Mouse (Mus musculus) thymus, adult 2 months (tissue): Measurements from ENCODE around the gene Olfr1089. TPM values are rescaled to one million over a fixed set of nuclear protein-coding genes. Genes with fewer than 3 reads are reported as not detected.

Experiments
- DNase-seq: peaks from one replicate; pipeline ENCODE4 v3.0.0; 2021
- H3K27ac ChIP-seq: fragments of 200-500 bp; 2 replicates; pipeline ENCODE4 v1.5.1; 2012; ENCODE audit warnings: low read length, control low read depth; ENCODE audit not compliant: control insufficient read depth, insufficient read depth
- H3K27me3 ChIP-seq: fragments of 200-500 bp; 2 replicates; pipeline ENCODE4 v1.6.1; 2012; ENCODE audit warnings: mild to moderate bottlenecking, low read length, moderate library complexity, mixed read lengths; ENCODE audit not compliant: control insufficient read depth, insufficient read depth
- H3K36me3 ChIP-seq: fragments of 200-500 bp; 2 replicates; pipeline ENCODE4 v1.6.1; 2012; ENCODE audit warnings: mild to moderate bottlenecking, low read length, moderate library complexity; ENCODE audit not compliant: control insufficient read depth, insufficient read depth
- H3K4me1 ChIP-seq: fragments of 200-500 bp; replicated peaks from 2 replicates; pipeline ENCODE4 v1.6.1; 2012; ENCODE audit warnings: low read length; ENCODE audit not compliant: control insufficient read depth, insufficient read depth
- H3K4me3 ChIP-seq: fragments of 200-500 bp; 2 replicates; pipeline ENCODE4 v1.5.1; 2012; ENCODE audit warnings: mild to moderate bottlenecking, low read length, control low read depth, moderate library complexity; ENCODE audit not compliant: control insufficient read depth, insufficient read depth
- CTCF ChIP-seq: fragments of 200-500 bp; IDR thresholded peaks from 2 replicates; pipeline ENCODE4 v1.5.1; 2012; ENCODE audit warnings: mild to moderate bottlenecking, control low read depth, low read length, moderate library complexity, borderline replicate concordance; ENCODE audit not compliant: control insufficient read depth, poor library complexity, insufficient read depth; ENCODE audit errors: extremely low read depth
- POLR2A ChIP-seq: fragments of 200-500 bp; IDR thresholded peaks from 2 replicates; pipeline ENCODE4 v1.6.1; 2012; ENCODE audit warnings: mild to moderate bottlenecking, low read length, control low read depth, moderate library complexity; ENCODE audit not compliant: control insufficient read depth, poor library complexity, insufficient read depth; ENCODE audit errors: extremely low read depth
- WGBS: fragments of 180-500 bp; shearing (Covaris S2); methylation state at CpG from one replicate; pipeline ENCODE4 v1.1.7; 2018; 5-methylcytosine and 5-hydroxymethylcytosine counted together
- polyA plus RNA-seq: library from polyadenylated mRNA; depleted of rRNA; stranded (reverse); fragments of >200 nt; gene quantifications from 2 replicates; pipeline ENCODE4 v1.2.3, GENCODE M21; 2012; rRNA removed

The Olfr1089 gene
- not detected in 2 replicates for polyA plus RNA-seq

DNA sequence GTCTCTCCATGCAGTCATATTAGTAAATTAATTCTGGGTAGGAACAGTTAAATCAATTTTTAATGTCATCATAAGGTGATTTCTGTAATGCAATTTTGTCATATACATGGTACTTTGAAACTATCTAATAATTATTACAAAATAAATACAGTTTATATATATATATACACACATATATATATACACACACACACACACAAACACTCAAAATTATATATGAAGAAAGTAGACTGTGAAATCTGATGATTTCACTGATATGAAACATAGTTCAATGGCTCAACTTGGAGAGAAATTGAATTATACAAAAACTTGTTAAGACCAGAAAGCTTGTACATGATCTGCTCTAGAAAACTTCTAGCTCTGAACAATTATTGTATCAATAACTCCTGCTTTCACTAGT, at the start of gene Olfr1089:
Gene Olfr1089, minus strand, starts transcription at position 101 of the 400 bp plus-strand sequence.
- no peak for TF ChIP-seq CTCF
- no peak for TF ChIP-seq POLR2A
- Histone ChIP-seq H3K27ac (no peak within 1 kb of the TSS), H3K4me1 (no peaks in the 10 kb centered on the region), H3K4me3 (no peak within 1 kb of the TSS), H3K36me3 (no peaks in the 10 kb centered on the region), H3K27me3 (no peaks in the 10 kb centered on the region)
- no peak for DNase-seq

DNA sequence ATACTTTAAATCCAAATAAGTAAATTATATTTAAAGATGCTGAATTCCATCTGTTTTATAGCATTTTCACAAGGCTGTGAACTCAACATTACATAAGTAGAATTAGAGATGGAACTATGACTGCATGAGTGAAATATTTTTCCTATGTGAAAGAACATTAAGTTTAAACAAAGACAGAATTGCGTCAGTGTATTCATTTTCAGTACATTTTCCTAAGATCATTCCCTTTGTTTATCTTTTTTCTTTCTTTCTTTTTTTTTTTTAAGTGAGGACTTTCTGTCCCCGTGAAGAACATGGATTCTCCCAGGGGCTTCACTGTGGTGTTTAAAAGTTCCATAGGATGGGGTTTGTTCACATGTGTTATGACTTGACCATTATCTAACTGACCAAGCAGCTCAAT, 48.7 kb upstream of the Olfr1089 start, which contains the start of gene Olfr1093:
Gene Olfr1093, plus strand, starts transcription at position 301 of the 400 bp plus-strand sequence.
- WGBS = 83% methylated on average over 2 of the region's 2 CpGs
- no peak for DNase-seq
- Histone ChIP-seq H3K27ac (no peak within 1 kb of the TSS), H3K27me3 (no peaks in the 10 kb centered on the region), H3K36me3 (no peaks in the 10 kb centered on the region), H3K4me3 (no peak within 1 kb of the TSS), H3K4me1 (no peaks in the 10 kb centered on the region)
- TF ChIP-seq CTCF = no peak
- TF ChIP-seq POLR2A = no peak

DNA sequence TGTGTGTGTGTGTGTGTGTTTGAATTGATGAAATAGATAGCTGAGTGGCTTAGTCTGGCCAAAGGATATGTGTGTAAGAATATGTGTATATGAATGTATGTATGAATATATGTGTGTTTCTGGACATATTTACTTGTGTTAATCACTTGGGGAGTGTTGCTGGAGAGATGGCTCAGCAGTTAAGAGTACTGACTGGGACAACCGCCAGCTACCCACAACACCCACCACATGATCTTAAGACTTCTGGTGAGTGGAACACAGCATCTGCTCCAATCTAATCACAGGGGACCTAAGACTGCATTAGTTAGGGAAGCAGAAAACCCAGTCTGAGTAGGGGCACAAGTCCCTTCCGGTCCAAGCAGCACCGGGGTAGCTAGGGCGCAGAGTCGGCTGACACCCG, 27.5 kb upstream of the Olfr1089 start:
- Histone ChIP-seq H3K36me3 (no peaks in the 10 kb centered on the region), H3K27ac (no peak overlapping the region), H3K4me1 (no peaks in the 10 kb centered on the region), H3K27me3 (no peaks in the 10 kb centered on the region), H3K4me3 (no peak overlapping the region)
- DNase-seq = no peak
- WGBS = 98% methylated on average over 6 of the region's 6 CpGs
- no peak for TF ChIP-seq POLR2A
- TF ChIP-seq CTCF = no peak

DNA sequence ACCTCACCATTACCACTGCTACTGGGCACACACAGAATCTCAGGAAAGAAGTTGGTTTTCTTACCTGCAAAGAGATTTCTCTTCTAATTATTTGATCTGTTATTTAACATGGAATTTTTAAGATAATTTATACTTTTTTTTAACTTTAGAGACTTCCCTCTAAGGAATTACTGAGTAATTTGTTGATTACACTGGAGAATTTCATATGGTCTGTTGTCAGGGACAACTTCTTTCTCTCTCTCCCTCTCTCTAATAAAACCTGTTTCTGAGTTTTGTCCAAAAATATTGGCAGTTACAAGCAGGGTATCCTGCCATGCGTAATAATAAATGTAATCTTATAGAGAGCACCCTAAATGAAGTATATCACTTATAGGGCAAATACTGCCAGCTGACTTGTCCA, 25.4 kb upstream of the Olfr1089 start, which contains the start of gene Olfr1090:
Gene Olfr1090, minus strand, starts transcription at position 101 of the 400 bp plus-strand sequence.
- DNase-seq = no peak
- TF ChIP-seq CTCF (no peak), POLR2A (no peak)
- 95% methylated on average over 1 of the region's 1 CpGs for WGBS
- H3K4me3 ChIP-seq = no peak within 1 kb of the TSS
- H3K36me3 ChIP-seq = no peaks in the 10 kb centered on the region
- H3K27ac ChIP-seq = no peak within 1 kb of the TSS
- no peaks in the 10 kb centered on the region for H3K4me1 ChIP-seq
- H3K27me3 ChIP-seq = no peaks in the 10 kb centered on the region

DNA sequence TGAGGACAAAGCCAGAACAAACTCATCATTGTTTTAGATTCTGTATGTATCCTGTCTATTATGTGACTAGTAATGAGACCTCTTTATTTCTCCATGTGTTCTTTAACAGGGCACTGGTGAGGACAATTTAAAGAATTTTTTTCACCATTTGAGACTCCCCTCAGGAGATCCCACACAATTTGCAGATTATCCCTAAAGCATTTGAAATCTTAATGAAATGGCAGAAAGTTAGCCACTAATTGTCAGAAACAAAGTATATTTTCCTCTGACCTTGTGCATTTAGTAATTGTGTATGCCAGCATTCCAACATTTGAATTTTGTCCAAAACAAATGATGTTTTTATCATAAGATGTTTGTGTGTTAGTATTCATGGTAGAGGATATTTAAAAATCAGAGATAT, 35.2 kb downstream of the Olfr1089 start, which contains the start of gene Olfr1087:
Gene Olfr1087, minus strand, starts transcription at position 101 of the 400 bp plus-strand sequence.
- Histone ChIP-seq H3K27ac (no peak within 1 kb of the TSS), H3K36me3 (no peaks in the 10 kb centered on the region), H3K4me1 (no peaks in the 10 kb centered on the region), H3K27me3 (no peaks in the 10 kb centered on the region), H3K4me3 (no peak within 1 kb of the TSS)
- DNase-seq = no peak
- TF ChIP-seq CTCF (no peak), POLR2A (no peak)

Other genes starting within 250 kb of the Olfr1089 start
- not detected in 2 replicates for gene Olfr228, start 246.3 kb downstream of the Olfr1089 start, polyA plus RNA-seq
- not detected in 2 replicates for gene Olfr1076, start 225.2 kb downstream of the Olfr1089 start, polyA plus RNA-seq
- gene Olfr1079, start 191.2 kb downstream of the Olfr1089 start, polyA plus RNA-seq = not detected in 2 replicates
- not detected in 2 replicates for gene Olfr1080, start 175.5 kb downstream of the Olfr1089 start, polyA plus RNA-seq
- not detected in 2 replicates for gene Olfr1082, start 134.7 kb downstream of the Olfr1089 start, polyA plus RNA-seq
- gene Olfr1084, start 94.0 kb downstream of the Olfr1089 start, polyA plus RNA-seq = not detected in 2 replicates
- not detected in 2 replicates for gene Olfr1085, start 71.7 kb downstream of the Olfr1089 start, polyA plus RNA-seq
- gene Olfr1086, start 53.6 kb downstream of the Olfr1089 start, polyA plus RNA-seq = not detected in 2 replicates
- gene Olfr1087, start 35.3 kb downstream of the Olfr1089 start, polyA plus RNA-seq = not detected in 2 replicates
- not detected in 2 replicates for gene Olfr1090, start 25.3 kb upstream of the Olfr1089 start, polyA plus RNA-seq
- not detected in 2 replicates for gene Olfr1093, start 48.8 kb upstream of the Olfr1089 start, polyA plus RNA-seq
- gene Olfr141, start 76.3 kb upstream of the Olfr1089 start, polyA plus RNA-seq = not detected in 2 replicates
- gene Olfr1094, start 91.0 kb upstream of the Olfr1089 start, polyA plus RNA-seq = not detected in 2 replicates
- not detected in 2 replicates for gene Olfr1095, start 118.0 kb upstream of the Olfr1089 start, polyA plus RNA-seq
- not detected in 2 replicates for gene Gm13723, start 141.1 kb upstream of the Olfr1089 start, polyA plus RNA-seq
- gene Olfr1097, start 158.5 kb upstream of the Olfr1089 start, polyA plus RNA-seq = not detected in 2 replicates
- not detected in 2 replicates for gene Olfr1098, start 190.8 kb upstream of the Olfr1089 start, polyA plus RNA-seq
- gene Olfr1099, start 227.0 kb upstream of the Olfr1089 start, polyA plus RNA-seq = not detected in 2 replicates
- gene Olfr1100, start 246.3 kb upstream of the Olfr1089 start, polyA plus RNA-seq = not detected in 2 replicates